Mouse (Mus musculus) lung, adult 2 months (tissue): ENCODE results near the gene Slc25a22. TPM values are rescaled to one million over a fixed set of nuclear protein-coding genes. Genes with fewer than 3 reads are reported as not detected.
A peak's percentile ranks its signal among the peaks of the same experiment; 100 is the strongest.

Experiments used
- DNase-seq: peaks from one replicate; pipeline ENCODE4 v3.0.0; 2022
- H3K4me1 ChIP-seq: fragments of 200-500 bp; 2 replicates; pipeline ENCODE4 v1.6.1; 2011; ENCODE audit warnings: low read length; ENCODE audit not compliant: control insufficient read depth, insufficient read depth
- H3K4me3 ChIP-seq: fragments of 200-500 bp; replicated peaks from 2 replicates; pipeline ENCODE3; 2011; ENCODE audit warnings: low read depth, mild to moderate bottlenecking, control low read depth, low read length; ENCODE audit errors: extremely low read depth
- CTCF ChIP-seq: fragments of 200-500 bp; IDR thresholded peaks from 2 replicates; pipeline ENCODE4 v1.5.1; 2011; ENCODE audit warnings: mild to moderate bottlenecking, low read length, control low read depth; ENCODE audit not compliant: insufficient read depth
- POLR2A ChIP-seq: fragments of 200-500 bp; IDR thresholded peaks from 2 replicates; pipeline ENCODE4 v1.6.1; 2011; ENCODE audit warnings: low read depth, mild to moderate bottlenecking, control low read depth, low read length, borderline replicate concordance; ENCODE audit errors: extremely low read depth
- WGBS: fragments of 180-500 bp; shearing (Covaris S2); methylation state at CpG from one replicate; pipeline ENCODE4 v1.1.7; 2018; 5-methylcytosine and 5-hydroxymethylcytosine counted together
- polyA plus RNA-seq: library from polyadenylated mRNA; depleted of rRNA; stranded (reverse); fragments of >200 nt; gene quantifications from 2 replicates; pipeline ENCODE4 v1.2.3, GENCODE M21; 2012

Slc25a22 gene
- polyA plus RNA-seq, 1 experiment: 48.6 TPM

DNA sequence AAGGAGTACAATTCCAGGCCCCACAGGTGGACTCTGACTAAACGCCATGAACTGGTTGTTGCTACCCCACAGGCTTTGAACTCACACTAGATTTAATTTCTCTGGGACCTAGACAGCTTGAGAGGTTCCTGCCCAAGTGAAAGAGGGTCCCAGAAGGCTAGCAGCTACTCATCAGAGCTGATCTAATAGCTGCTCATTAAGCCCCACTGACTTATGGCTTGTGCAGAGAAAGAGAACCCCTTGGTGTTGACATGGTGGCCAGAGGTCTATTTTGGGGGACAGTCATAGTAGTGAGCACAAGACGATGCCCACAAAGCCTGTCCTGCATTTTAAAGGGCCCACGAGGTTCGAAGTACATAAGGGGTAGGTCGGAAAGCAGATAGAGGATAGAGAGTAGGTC, 36.5 kb upstream of the Slc25a22 start:
- no peak for DNase-seq
- peak overlapping the region; percentile 25 for H3K4me3 ChIP-seq
- 7% methylated on average over 5 of the region's 5 CpGs for WGBS
- peaks cover 17% of the 10 kb centered on the region for H3K4me1 ChIP-seq
- TF ChIP-seq POLR2A (no peak), CTCF (no peak)

DNA sequence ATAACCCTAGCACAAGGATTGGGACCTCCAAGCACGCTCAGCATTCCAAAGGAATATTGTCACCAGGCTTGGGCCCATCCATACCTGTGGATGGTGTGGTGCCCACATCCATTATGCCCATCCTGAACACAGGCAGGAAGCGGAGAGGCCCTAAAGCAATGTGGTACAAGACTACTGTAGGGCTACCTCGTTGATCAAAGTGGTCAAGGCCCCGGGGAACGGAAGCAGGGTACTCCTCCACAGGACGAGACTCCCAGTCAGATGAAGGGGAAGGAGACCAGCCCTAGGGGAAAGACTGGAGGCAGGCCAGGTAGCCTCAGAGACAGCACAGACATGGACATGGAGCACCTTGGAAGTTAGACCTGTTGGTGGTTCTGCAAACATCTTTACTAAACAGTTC, 35.1 kb upstream of the Slc25a22 start:
- no peak for DNase-seq
- Histone ChIP-seq H3K4me3 (no peak overlapping the region), H3K4me1 (peaks cover 20% of the 10 kb centered on the region)
- WGBS: 70% methylated on average over 6 of the region's 6 CpGs
- TF ChIP-seq CTCF (no peak), POLR2A (peak; percentile 17; the same call in 1 of the 2 replicates)

DNA sequence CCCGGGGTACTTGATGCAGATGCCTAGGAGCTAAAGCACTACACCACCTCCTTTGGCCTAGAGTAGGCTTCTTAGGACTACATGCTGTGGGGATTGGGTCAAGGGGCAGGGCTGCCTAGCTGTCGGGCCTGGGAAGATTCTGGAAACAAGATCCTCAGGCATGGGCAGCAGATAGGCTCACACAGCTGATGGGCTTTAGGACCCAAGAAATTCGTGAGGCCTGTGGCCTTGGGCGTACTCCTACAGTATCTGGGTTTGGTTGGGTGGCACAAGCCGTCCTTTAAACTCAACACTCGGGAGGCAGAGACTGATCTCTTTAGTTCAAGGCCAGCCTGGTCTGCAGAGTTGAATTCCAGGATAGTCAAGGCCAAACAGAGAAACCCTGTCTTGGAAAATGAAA, 34.5 kb upstream of the Slc25a22 start:
- peaks cover 15% of the 10 kb centered on the region for H3K4me1 ChIP-seq
- no peak for TF ChIP-seq CTCF
- TF ChIP-seq POLR2A: no peak
- 74% methylated on average over 6 of the region's 6 CpGs for WGBS
- DNase-seq: no peak
- no peak overlapping the region for H3K4me3 ChIP-seq

DNA sequence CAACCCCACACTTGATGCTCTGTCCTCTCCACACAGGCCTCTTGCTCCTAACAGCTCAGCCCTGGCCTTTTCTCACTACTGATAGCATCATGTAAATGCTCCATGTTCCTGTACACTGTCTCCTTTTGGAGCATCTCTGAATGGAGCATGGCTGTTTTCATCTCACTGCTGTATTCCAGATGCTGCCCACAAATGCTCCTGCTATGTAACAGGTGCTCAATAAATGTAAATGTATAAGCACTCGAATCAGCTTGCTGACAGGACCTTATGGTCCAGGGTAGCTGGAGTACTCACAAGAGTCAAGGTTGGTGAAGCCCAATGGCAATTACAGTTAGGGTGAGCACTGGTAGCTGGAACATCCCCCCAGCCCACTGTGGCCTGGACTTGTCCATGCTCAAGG, 33.5 kb upstream of the Slc25a22 start:
- no peak for DNase-seq
- Histone ChIP-seq H3K4me3 (no peak overlapping the region), H3K4me1 (peaks cover 19% of the 10 kb centered on the region)
- TF ChIP-seq CTCF (no peak), POLR2A (no peak)
- WGBS: 87% methylated on average over 1 of the region's 1 CpGs

DNA sequence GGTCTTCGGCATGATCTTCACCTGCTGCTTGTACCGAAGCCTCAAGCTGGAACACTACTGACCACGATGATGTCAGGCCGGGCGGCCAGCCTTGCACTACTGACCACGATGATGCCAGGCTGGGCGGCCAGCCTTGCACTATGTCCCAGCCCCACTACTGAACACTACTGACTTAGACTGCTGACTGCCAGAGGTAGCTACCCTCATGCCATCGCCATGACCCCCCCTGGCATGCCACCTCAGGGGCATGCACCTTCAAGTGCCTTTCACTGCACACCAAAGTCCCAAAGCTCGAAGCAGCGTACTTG, 32.9 kb upstream of the Slc25a22 start:
- 85% methylated on average over 10 of the region's 10 CpGs for whole genome bisulfite sequencing
- TF ChIP-seq CTCF (no peak), POLR2A (no peak)
- Histone ChIP-seq H3K4me3 (no peak overlapping the region), H3K4me1 (peaks cover 21% of the 10 kb centered on the region)
- DNase-seq: no peak

DNA sequence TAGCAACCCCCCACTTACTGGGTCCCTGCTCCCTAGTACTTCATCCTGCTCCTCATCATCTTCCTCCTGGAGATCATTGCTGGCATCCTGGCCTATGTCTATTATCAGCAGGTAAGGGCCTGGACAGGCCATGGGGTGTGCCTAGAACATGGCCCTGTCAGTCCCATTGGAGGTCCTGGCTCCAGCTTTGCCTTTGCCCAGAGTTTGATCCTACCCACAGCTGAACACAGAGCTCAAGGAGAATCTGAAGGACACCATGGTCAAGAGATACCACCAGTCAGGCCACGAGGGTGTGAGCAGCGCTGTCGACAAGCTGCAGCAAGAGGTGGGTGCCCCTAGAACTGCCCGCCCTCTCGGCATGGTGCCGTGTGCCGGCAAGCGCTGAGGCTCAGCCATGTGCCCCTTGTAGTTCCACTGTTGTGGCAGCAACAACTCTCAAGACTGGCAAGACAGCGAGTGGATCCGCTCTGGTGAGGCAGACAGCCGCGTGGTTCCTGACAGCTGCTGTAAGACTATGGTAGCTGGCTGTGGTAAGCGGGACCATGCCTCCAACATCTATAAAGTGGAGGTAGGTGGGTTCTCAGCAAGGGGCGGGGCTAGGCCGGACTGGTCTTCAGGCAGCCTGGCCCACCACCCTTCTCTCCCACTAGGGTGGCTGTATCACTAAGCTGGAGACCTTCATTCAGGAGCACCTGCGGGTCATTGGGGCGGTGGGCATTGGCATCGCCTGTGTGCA, 32.4 kb upstream of the Slc25a22 start:
- Histone ChIP-seq H3K4me3 (no peak overlapping the region), H3K4me1 (peaks cover 25% of the 10 kb centered on the region)
- no peak for DNase-seq
- no peak for TF ChIP-seq CTCF
- TF ChIP-seq POLR2A: 0 out of 2 replicates have a peak, but pooled peaks have one; percentile 9
- WGBS: 89% methylated on average over 18 of the region's 18 CpGs

DNA sequence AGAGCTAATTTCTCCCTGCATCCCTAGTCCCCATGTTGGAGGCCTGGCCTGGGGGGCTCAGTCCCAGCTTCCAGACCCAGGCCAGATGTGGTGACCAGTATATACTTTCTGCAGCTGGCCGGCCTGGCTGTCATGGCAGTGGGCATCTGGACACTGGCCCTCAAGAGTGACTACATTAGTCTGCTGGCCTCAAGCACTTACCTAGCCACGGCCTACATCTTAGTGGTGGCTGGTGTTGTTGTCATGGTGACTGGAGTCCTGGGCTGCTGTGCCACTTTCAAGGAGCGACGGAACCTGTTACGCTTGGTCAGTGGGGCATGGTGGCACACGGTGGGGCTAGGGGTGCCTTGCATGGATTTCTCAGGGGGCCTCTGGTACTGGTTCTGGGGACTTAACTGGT, 31.7 kb upstream of the Slc25a22 start:
- DNase-seq: no peak
- TF ChIP-seq POLR2A (0 out of 2 replicates have a peak, but pooled peaks have one; percentile 16), CTCF (no peak)
- H3K4me3 ChIP-seq: peak overlapping the region; percentile 1

DNA sequence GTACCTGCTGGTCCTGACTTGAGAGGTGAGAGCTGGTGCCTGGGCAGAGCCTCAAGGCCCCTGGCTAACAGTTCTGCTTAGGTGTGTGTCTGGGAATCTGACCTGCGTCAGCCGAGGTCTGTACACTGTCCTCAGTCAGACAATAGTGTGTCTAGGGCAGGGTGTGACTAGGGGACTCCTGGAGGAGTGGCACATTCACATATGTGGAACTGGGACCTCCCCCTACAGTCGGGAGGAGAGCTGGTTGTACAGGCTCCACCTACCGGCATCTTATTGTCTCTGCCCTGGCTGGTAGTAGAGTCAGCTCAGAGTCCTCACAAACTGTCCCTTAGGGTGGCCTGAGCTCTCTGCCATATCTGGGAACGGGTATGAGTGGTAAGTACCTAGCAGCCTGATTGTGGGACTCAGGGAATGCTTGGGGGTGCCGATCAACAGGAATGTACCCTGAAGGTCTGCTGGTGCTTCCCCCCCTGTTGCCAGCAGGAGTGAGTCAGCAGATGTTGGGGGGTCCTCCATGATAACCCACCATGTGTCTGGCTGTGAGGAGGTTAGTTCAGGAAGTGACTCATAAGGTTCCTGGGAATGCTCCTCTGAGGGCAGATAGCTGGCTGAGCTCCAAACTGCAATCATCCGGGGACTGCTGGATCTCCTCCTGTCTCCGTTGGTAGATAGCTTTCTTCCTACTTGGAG, 31.0 kb upstream of the Slc25a22 start:
- TF ChIP-seq CTCF (peak; percentile 41; the same call in 1 of the 2 replicates), POLR2A (peak; percentile 82; the same call in 1 of the 2 replicates)
- H3K4me3 ChIP-seq: peak overlapping the region; percentile 91
- DNase-seq: peak; percentile 62
- WGBS: 4% methylated on average over 8 of the region's 8 CpGs
- peaks cover 29% of the 10 kb centered on the region for H3K4me1 ChIP-seq

More for the DNA sequence above, 31.7 kb upstream of the Slc25a22 start:
- WGBS: 74% methylated on average over 6 of the region's 6 CpGs
- H3K4me1 ChIP-seq: peaks cover 30% of the 10 kb centered on the region

DNA sequence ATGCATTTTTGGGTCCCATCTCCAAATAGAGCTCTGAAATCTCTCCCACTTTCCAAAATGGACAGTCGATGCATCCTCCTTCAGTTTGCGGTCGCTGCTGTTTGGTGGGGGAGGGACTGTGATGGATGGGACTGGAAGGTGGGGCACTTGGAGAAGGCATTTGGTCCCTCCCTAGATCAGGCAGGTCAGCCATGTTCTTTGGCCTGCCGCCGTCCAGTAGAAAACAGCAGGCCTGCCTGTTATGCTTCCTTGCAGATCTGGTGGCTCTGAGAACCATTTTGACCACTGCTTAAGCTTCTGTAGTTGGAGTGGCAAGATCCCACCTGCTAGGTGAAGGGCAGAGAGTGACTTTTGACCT, 30.5 kb upstream of the Slc25a22 start:
- H3K4me1 ChIP-seq: peaks cover 34% of the 10 kb centered on the region
- 6% methylated on average over 5 of the region's 5 CpGs for WGBS
- H3K4me3 ChIP-seq: peak overlapping the region; percentile 91
- TF ChIP-seq POLR2A (no peak), CTCF (no peak)
- DNase-seq: no peak

DNA sequence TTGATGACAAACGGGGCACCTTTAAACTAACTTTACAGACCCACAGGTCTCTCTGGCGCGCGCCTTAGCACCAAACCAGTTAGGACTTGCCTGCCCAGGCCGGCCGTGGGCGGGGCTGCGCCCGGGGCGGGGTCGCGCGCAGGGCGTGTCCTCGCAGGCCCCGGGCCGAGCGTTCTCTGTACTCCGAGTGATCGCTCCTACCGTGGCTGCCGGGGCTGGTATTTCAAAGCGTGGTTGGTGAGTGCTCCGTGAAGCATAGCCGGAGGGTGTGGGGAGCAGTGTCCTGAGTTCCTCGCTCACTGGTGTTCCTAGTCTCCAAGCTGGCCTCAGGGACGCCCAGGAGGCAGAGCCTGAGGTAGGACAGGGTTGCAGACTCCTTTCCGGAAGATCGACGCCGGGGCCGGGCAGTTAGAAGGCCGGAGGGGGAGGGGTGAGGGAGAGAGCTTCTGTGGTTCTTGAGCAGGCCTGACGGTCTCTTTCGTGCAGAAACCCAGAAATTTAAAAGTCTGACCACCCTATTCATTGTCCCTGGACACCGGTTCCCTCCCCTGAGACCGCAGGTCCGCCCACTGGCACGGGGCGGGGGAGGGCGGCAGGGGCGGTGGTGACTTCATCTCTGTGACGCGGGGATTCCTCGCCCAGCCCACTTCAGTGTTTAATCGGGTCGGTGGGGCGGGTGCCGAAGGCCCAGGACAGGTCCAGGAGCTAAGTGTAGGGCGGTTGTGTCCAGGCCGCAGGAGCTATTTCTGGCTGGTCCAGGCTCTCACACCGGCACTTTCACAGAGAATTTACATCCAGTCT, 29.7 kb upstream of the Slc25a22 start, which contains the start of gene Cd151:
Cd151 (plus strand) TSS at position 163 of the 801 bp plus-strand sequence.
- peak within 1 kb of the TSS; percentile 91 for H3K4me3 ChIP-seq
- peaks cover 35% of the 10 kb centered on the region for H3K4me1 ChIP-seq
- DNase-seq: peak; percentile 88
- TF ChIP-seq CTCF (no peak), POLR2A (peak; percentile 87; the same call in 1 of the 2 replicates)
- under 1% methylated on average over 51 of the region's 52 CpGs for WGBS
